Mouse (Mus musculus) ES-Bruce4 (cell line): ENCODE measurements at regions not wholly inside any gene's neighbourhood (a gene's known extent, or its start where the extent isn't known, plus 50 kb on each side); places are given as distances from the start of the nearest gene placed in this dataset.
A peak's percentile ranks its signal among the peaks of the same experiment; 100 is the strongest.

Source experiments
- CTCF ChIP-seq: IDR thresholded peaks from one replicate; pipeline ENCODE4 v1.8.1; 2011; ENCODE audit warnings: low read depth, low read length
- EP300 ChIP-seq: IDR thresholded peaks from 2 replicates; pipeline ENCODE4 v1.6.1; 2011; ENCODE audit warnings: low read depth, low read length; ENCODE audit not compliant: insufficient read depth
- POLR2A ChIP-seq: IDR thresholded peaks from one replicate; pipeline ENCODE4 v1.8.1; 2011; ENCODE audit warnings: low read length; ENCODE audit not compliant: insufficient read depth

- TF ChIP-seq POLR2A: no peak
- no peak for TF ChIP-seq CTCF
- TF ChIP-seq EP300: 0 out of 2 replicates have a peak, but pooled peaks have one; percentile 18
Observed at GRCm38 (mm10) chr11:114472501-114473260, 195.6 kb upstream of the Rpl38 start.
